Mouse (Mus musculus) forebrain, embryonic 14.5 days (tissue): Measurements from ENCODE around the gene Matn4. TPM values are rescaled to one million over a fixed set of nuclear protein-coding genes. Genes with fewer than 3 reads are reported as not detected.

ENCODE experiments used
- ATAC-seq: fragments of 200-750 bp; cut with Nextera tagmentation; 2 replicates; pipeline ENCODE4 v1.8.0; 2017; ENCODE audit warnings: mild to moderate bottlenecking, moderate library complexity
- DNase-seq: peaks from one replicate; pipeline ENCODE4 v3.0.0-alpha.2; 2015; ENCODE audit warnings: low spot score
- H3K27ac ChIP-seq: fragments of 300-500 bp; sonication (generic); 2 replicates; pipeline ENCODE4 v1.5.1; 2014; ENCODE audit warnings: low read depth, mild to moderate bottlenecking, control low read depth, low read length, moderate library complexity
- H3K27me3 ChIP-seq: fragments of 300-500 bp; sonication (generic); replicated peaks from 2 replicates; pipeline ENCODE4 v1.6.1; 2014; ENCODE audit warnings: low read length, control low read depth, mixed read lengths; ENCODE audit not compliant: control insufficient read depth, insufficient read depth
- H3K36me3 ChIP-seq: fragments of 300-500 bp; sonication (generic); 2 replicates; pipeline ENCODE4 v1.6.1; 2014; ENCODE audit warnings: low read length, control low read depth; ENCODE audit not compliant: control insufficient read depth, insufficient read depth
- H3K4me1 ChIP-seq: fragments of 300-500 bp; sonication (generic); 2 replicates; pipeline ENCODE4 v1.6.1; 2014; ENCODE audit warnings: antibody characterized with exemption, low read length, control low read depth; ENCODE audit not compliant: control insufficient read depth, insufficient read depth
- H3K4me2 ChIP-seq: fragments of 300-500 bp; sonication (generic); 2 replicates; pipeline ENCODE4 v1.6.1; 2014; ENCODE audit warnings: mild to moderate bottlenecking, control low read depth, low read length
- H3K4me3 ChIP-seq: fragments of 300-500 bp; sonication (generic); 2 replicates; pipeline ENCODE4 v1.5.1; 2014; ENCODE audit warnings: low read depth, low read length, control low read depth
- H3K9ac ChIP-seq: fragments of 300-500 bp; sonication (generic); 2 replicates; pipeline ENCODE4 v1.6.1; 2014; ENCODE audit warnings: mild to moderate bottlenecking, low read length, control low read depth, moderate library complexity
- H3K9me3 ChIP-seq: fragments of 300-500 bp; sonication (generic); replicated peaks from 2 replicates; pipeline ENCODE4 v1.6.1; 2016; ENCODE audit warnings: low read length, control low read depth, mixed read lengths; ENCODE audit not compliant: control insufficient read depth
- WGBS: fragments of 180-500 bp; shearing (Covaris S2); extraction: QIAGEN DNeasy Blood & Tissue Kit; methylation state at CpG from one replicate; pipeline ENCODE4 v1.1.7; 2014; 5-methylcytosine and 5-hydroxymethylcytosine counted together
- polyA plus RNA-seq: library from polyadenylated mRNA; unstranded; fragments of >200 nt; fragmentation: Nextera tagmentation; extraction: Ambion mirVana; gene quantifications from 2 replicates; pipeline ENCODE4 v1.2.1, GENCODE M21; 2014

Gene Matn4
- polyA plus RNA-seq, 1 experiment from 2014 or later = 0.08 TPM

GRCm38 (mm10) chr2:164423464-164423863, 18.5 kb upstream of the Matn4 start:
- no peaks in the 10 kb centered on the region for H3K27me3 ChIP-seq
- no peaks in the 10 kb centered on the region for H3K36me3 ChIP-seq
- no peak overlapping the region for H3K27ac ChIP-seq
- DNase-seq (no peak), ATAC-seq (no peak)
- no peak overlapping the region for H3K9ac ChIP-seq
- no peak overlapping the region for H3K4me2 ChIP-seq
- H3K4me1 ChIP-seq = no peaks in the 10 kb centered on the region
- H3K4me3 ChIP-seq = no peak overlapping the region
- 93% methylated on average over 11 of the region's 11 CpGs for WGBS
- no peaks in the 10 kb centered on the region for H3K9me3 ChIP-seq

- Histone ChIP-seq H3K9ac (no peak overlapping the region), H3K4me3 (no peak overlapping the region), H3K4me2 (no peak overlapping the region), H3K27ac (no peak overlapping the region), H3K9me3 (no peaks in the 10 kb centered on the region), H3K4me1 (no peaks in the 10 kb centered on the region), H3K36me3 (no peaks in the 10 kb centered on the region), H3K27me3 (no peaks in the 10 kb centered on the region)
- WGBS = 90% methylated on average over 15 of the region's 15 CpGs
- ATAC-seq (no peak), DNase-seq (no peak)
Observed at GRCm38 (mm10) chr2:164422675-164423393, 17.9 kb upstream of the Matn4 start.

GRCm38 (mm10) chr2:164421979-164422378, 17.0 kb upstream of the Matn4 start:
- H3K4me3 ChIP-seq = no peak overlapping the region
- 90% methylated on average over 8 of the region's 8 CpGs for WGBS
- H3K27me3 ChIP-seq = no peaks in the 10 kb centered on the region
- H3K36me3 ChIP-seq = no peaks in the 10 kb centered on the region
- DNase-seq (no peak), ATAC-seq (no peak)
- H3K27ac ChIP-seq = no peak overlapping the region
- H3K9ac ChIP-seq = no peak overlapping the region
- H3K9me3 ChIP-seq = no peaks in the 10 kb centered on the region
- H3K4me1 ChIP-seq = no peaks in the 10 kb centered on the region
- H3K4me2 ChIP-seq = no peak overlapping the region

- no peaks in the 10 kb centered on the region for H3K36me3 ChIP-seq
- no peak overlapping the region for H3K27ac ChIP-seq
- no peaks in the 10 kb centered on the region for H3K9me3 ChIP-seq
- H3K27me3 ChIP-seq = no peaks in the 10 kb centered on the region
- 91% methylated on average over 7 of the region's 7 CpGs for WGBS
- DNase-seq = no peak
- no peak for ATAC-seq
- no peaks in the 10 kb centered on the region for H3K4me1 ChIP-seq
- H3K9ac ChIP-seq = no peak overlapping the region
- no peak overlapping the region for H3K4me3 ChIP-seq
- no peak overlapping the region for H3K4me2 ChIP-seq
Observed at GRCm38 (mm10) chr2:164421306-164421705, 16.3 kb upstream of the Matn4 start.

GRCm38 (mm10) chr2:164419489-164419888, 14.5 kb upstream of the Matn4 start:
- no peak overlapping the region for H3K4me3 ChIP-seq
- 5% methylated on average over 3 of the region's 3 CpGs for WGBS

GRCm38 (mm10) chr2:164418308-164418875, 13.4 kb upstream of the Matn4 start:
- DNase-seq (no peak), ATAC-seq (no peak)
- no peak overlapping the region for H3K9ac ChIP-seq
- WGBS = 35% methylated on average over 3 of the region's 3 CpGs
- H3K27ac ChIP-seq = no peak overlapping the region
- no peak overlapping the region for H3K4me3 ChIP-seq
- H3K9me3 ChIP-seq = no peaks in the 10 kb centered on the region
- no peaks in the 10 kb centered on the region for H3K27me3 ChIP-seq
- no peak overlapping the region for H3K4me2 ChIP-seq
- H3K36me3 ChIP-seq = no peaks in the 10 kb centered on the region
- H3K4me1 ChIP-seq = no peaks in the 10 kb centered on the region

More at GRCm38 (mm10) chr2:164419489-164419888, 14.5 kb upstream of the Matn4 start:
- ATAC-seq = no peak
- H3K4me1 ChIP-seq = no peaks in the 10 kb centered on the region
- no peak overlapping the region for H3K9ac ChIP-seq
- no peak for DNase-seq
- H3K9me3 ChIP-seq = no peaks in the 10 kb centered on the region
- H3K27me3 ChIP-seq = no peaks in the 10 kb centered on the region
- H3K4me2 ChIP-seq = no peak overlapping the region
- no peak overlapping the region for H3K27ac ChIP-seq
- H3K36me3 ChIP-seq = no peaks in the 10 kb centered on the region

GRCm38 (mm10) chr2:164417198-164417597, 12.2 kb upstream of the Matn4 start:
- Histone ChIP-seq H3K9ac (no peak overlapping the region), H3K4me1 (no peaks in the 10 kb centered on the region), H3K9me3 (no peaks in the 10 kb centered on the region), H3K27me3 (no peaks in the 10 kb centered on the region), H3K36me3 (no peaks in the 10 kb centered on the region), H3K27ac (no peak overlapping the region), H3K4me2 (no peak overlapping the region), H3K4me3 (no peak overlapping the region)
- ATAC-seq = no peak
- WGBS = 0% methylated on average over 2 of the region's 2 CpGs
- peak; percentile 72 for DNase-seq

GRCm38 (mm10) chr2:164414581-164414980, 9.6 kb upstream of the Matn4 start:
- 0 out of 2 replicates have a peak, but pooled peaks cover 6% of the 10 kb centered on the region for H3K27me3 ChIP-seq
- peak overlapping the region; percentile 9; the same call in 1 of the 2 replicates for H3K4me3 ChIP-seq
- no peaks in the 10 kb centered on the region for H3K4me1 ChIP-seq
- ATAC-seq (no peak), DNase-seq (no peak)
- no peaks in the 10 kb centered on the region for H3K36me3 ChIP-seq
- no peaks in the 10 kb centered on the region for H3K9me3 ChIP-seq
- 78% methylated on average over 10 of the region's 10 CpGs for WGBS
- H3K27ac ChIP-seq = no peak overlapping the region
- H3K9ac ChIP-seq = no peak overlapping the region
- H3K4me2 ChIP-seq = peak overlapping the region; percentile 34

GRCm38 (mm10) chr2:164414167-164414566, 9.2 kb upstream of the Matn4 start:
- H3K9ac ChIP-seq = no peak overlapping the region
- H3K4me2 ChIP-seq = peak overlapping the region; percentile 34
- no peak for ATAC-seq
- H3K4me1 ChIP-seq = no peaks in the 10 kb centered on the region
- 0 out of 2 replicates have a peak, but pooled peaks cover 11% of the 10 kb centered on the region for H3K27me3 ChIP-seq
- no peaks in the 10 kb centered on the region for H3K9me3 ChIP-seq
- no peak overlapping the region for H3K27ac ChIP-seq
- 22% methylated on average over 28 of the region's 28 CpGs for WGBS
- DNase-seq = no peak
- H3K36me3 ChIP-seq = no peaks in the 10 kb centered on the region
- H3K4me3 ChIP-seq = peak overlapping the region; percentile 9; the same call in 1 of the 2 replicates
